Mouse (Mus musculus) liver, embryonic 14.5 days (tissue): ENCODE data around the gene Ly6g. TPM values are rescaled to one million over a fixed set of nuclear protein-coding genes. Genes with fewer than 3 reads are reported as not detected.
"Not testable (repeated sequence)": the region's sequence is repeated elsewhere in the genome, so short reads cannot be mapped to it uniquely, and the experiment has no call there.

ENCODE experiments used
- ATAC-seq: fragments of 200-750 bp; cut with Nextera tagmentation; 2 replicates; pipeline ENCODE4 v1.8.0; 2017; ENCODE audit warnings: moderate number of reproducible peaks, mild to moderate bottlenecking, moderate library complexity; ENCODE audit not compliant: insufficient read depth
- DNase-seq, 3 experiments: peaks; one replicate each; pipeline ENCODE4 v3.0.0-alpha.2; 2012 to 2013; ENCODE audit warnings: low read depth in 3 of 3, low spot score in 3 of 3
- H3K27ac ChIP-seq: fragments of 300-500 bp; sonication (generic); 2 replicates; pipeline ENCODE4 v1.5.1; 2014; ENCODE audit warnings: moderate library complexity, mild to moderate bottlenecking, control low read depth, inconsistent platforms
- H3K27me3 ChIP-seq: fragments of 300-500 bp; sonication (generic); 2 replicates; pipeline ENCODE4 v1.6.1; 2014; ENCODE audit warnings: mild to moderate bottlenecking, low read length, moderate library complexity; ENCODE audit not compliant: control insufficient read depth, insufficient read depth
- H3K36me3 ChIP-seq: fragments of 300-500 bp; sonication (generic); replicated peaks from 2 replicates; pipeline ENCODE4 v1.6.1; 2014; ENCODE audit warnings: low read depth; ENCODE audit not compliant: control insufficient read depth, insufficient read depth
- H3K4me1 ChIP-seq, 2 experiments: fragments of 200-500 bp in 1 of 2; fragments of 300-500 bp in 1 of 2; sonication (generic) in 1 of 2; replicated peaks; 2 replicates each; pipeline ENCODE4 v1.6.1; 2012 to 2014; ENCODE audit warnings: antibody characterized with exemption in 1 of 2, inconsistent platforms in 1 of 2, low read length in 1 of 2; ENCODE audit not compliant: control insufficient read depth in 2 of 2, insufficient read depth in 2 of 2
- H3K4me2 ChIP-seq: fragments of 300-500 bp; sonication (generic); 2 replicates; pipeline ENCODE4 v1.6.1; 2014; ENCODE audit warnings: low read depth, mild to moderate bottlenecking, control low read depth, moderate library complexity
- H3K4me3 ChIP-seq, 2 experiments: fragments of 200-500 bp in 1 of 2; fragments of 300-500 bp in 1 of 2; sonication (generic) in 1 of 2; 2 replicates each; pipeline ENCODE4 v1.5.1; 2012 to 2014; ENCODE audit warnings: low read depth in 2 of 2, low read length in 2 of 2, mild to moderate bottlenecking in 2 of 2, control low read depth in 1 of 2, inconsistent platforms in 1 of 2, moderate library complexity in 1 of 2; ENCODE audit not compliant: insufficient read depth in 1 of 2
- H3K9ac ChIP-seq: fragments of 300-500 bp; sonication (generic); replicated peaks from 2 replicates; pipeline ENCODE4 v1.6.1; 2014; ENCODE audit warnings: mild to moderate bottlenecking, control low read depth, moderate library complexity
- H3K9me3 ChIP-seq: fragments of 300-500 bp; sonication (generic); 2 replicates; pipeline ENCODE4 v1.6.1; 2016; ENCODE audit warnings: low read length, mixed read lengths; ENCODE audit not compliant: control insufficient read depth
- CTCF ChIP-seq: IDR thresholded peaks from 2 replicates; pipeline ENCODE4 v1.5.1; 2016; ENCODE audit warnings: antibody characterized with exemption, low read depth, control low read depth
- EP300 ChIP-seq: IDR thresholded peaks from 2 replicates; pipeline ENCODE4 v1.6.1; 2016; ENCODE audit warnings: antibody characterized with exemption, low read depth
- WGBS: fragments of 180-500 bp; shearing (Covaris S2); extraction: QIAGEN DNeasy Blood & Tissue Kit; methylation state at CpG from one replicate; pipeline ENCODE4 v1.1.7; 2014; ENCODE audit not compliant: insufficient replicate concordance; 5-methylcytosine and 5-hydroxymethylcytosine counted together
- polyA plus RNA-seq, 2 experiments: library from polyadenylated mRNA; depleted of rRNA in 1 of 2; stranded (reverse) in 1 of 2; unstranded in 1 of 2; fragments of >200 nt; fragmentation: Nextera tagmentation in 1 of 2; extraction: Ambion mirVana in 1 of 2; gene quantifications; 2 replicates each; pipeline versions ENCODE4 v1.2.1 to v1.2.3; 2012 to 2014

Gene Ly6g
- polyA plus RNA-seq, 2 experiments: 0.30 to 0.74 TPM

DNA sequence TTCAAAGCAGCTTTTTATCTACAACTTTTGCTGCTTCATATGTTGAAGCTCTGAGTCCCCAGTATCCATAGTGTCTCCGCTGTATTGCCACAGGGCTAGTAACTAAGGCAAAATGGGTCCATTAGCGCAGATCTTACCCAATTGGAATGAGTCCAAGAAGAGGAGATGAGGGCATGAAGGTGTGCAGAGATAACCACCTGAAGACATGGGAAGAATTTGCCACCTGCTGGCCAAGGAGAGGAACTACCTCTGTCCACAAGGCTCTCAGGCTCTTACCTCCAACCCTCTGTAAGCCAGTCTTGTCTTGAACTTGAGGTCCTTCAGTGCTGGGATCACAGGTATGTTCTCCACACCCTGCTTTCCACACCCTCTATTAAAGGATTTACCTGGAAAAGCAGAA is 34.1 kb downstream of the Ly6g start:
- no peak for ATAC-seq
- H3K27ac ChIP-seq: no peak overlapping the region
- no peaks in the 10 kb centered on the region for H3K36me3 ChIP-seq
- no peak overlapping the region for H3K4me3 ChIP-seq
- H3K4me1 ChIP-seq: no peaks in the 10 kb centered on the region
- no peak for DNase-seq
- no peak overlapping the region for H3K4me2 ChIP-seq
- no peaks in the 10 kb centered on the region for H3K9me3 ChIP-seq
- TF ChIP-seq CTCF (peak; percentile 74), EP300 (no peak)
- 54% methylated on average over 2 of the region's 2 CpGs for WGBS
- no peaks in the 10 kb centered on the region for H3K27me3 ChIP-seq
- H3K9ac ChIP-seq: no peak overlapping the region

DNA sequence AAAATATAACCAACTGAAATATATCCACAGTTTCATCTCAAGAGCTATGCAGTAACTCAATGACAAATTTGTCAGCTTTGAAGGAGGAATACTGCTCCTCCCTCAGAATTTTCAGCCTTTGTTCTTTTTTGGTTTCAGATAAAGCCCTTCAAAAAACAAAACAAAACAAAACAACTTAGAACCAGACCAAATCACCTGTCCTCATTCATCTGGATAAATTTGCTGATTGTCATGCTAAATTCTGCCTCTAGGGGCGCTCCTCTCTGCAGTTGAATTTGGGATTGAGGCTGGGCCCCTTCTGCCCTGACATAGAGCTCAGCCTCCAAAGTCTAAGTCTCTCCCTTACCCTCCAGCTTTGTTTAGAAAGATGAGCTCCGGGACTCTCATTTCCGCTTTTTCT is 35.5 kb downstream of the Ly6g start:
- not testable (repeated sequence) for DNase-seq, H3K36me3 ChIP-seq, H3K27ac ChIP-seq, H3K9me3 ChIP-seq, H3K9ac ChIP-seq, H3K27me3 ChIP-seq, H3K4me1 ChIP-seq, ATAC-seq, H3K4me2 ChIP-seq, H3K4me3 ChIP-seq
- TF ChIP-seq CTCF: peak; percentile 39; the same call in 1 of the 2 replicates
- WGBS: 0% methylated on average over 1 of the region's 3 CpGs

Other genes with a start within 250 kb of the Ly6g start
- not detected in 2 replicates for gene Ly6i, start 171.8 kb upstream of the Ly6g start, polyA plus RNA-seq (2012; rRNA removed)
- gene Ly6i, start 171.8 kb upstream of the Ly6g start, polyA plus RNA-seq (2014; fragmentation: Nextera tagmentation; extraction: Ambion mirVana): 0.24 TPM in 1 of 2 replicates, not detected in the other
- gene Ly6a, start 157.2 kb upstream of the Ly6g start, polyA plus RNA-seq (2012; rRNA removed): 1.6 and 1.7 TPM in 2 replicates
- gene Ly6a, start 157.2 kb upstream of the Ly6g start, polyA plus RNA-seq (2014; fragmentation: Nextera tagmentation; extraction: Ambion mirVana): 3.6 and 4.0 TPM in 2 replicates
- 0.11 and 0.17 TPM in 2 replicates for gene Ly6c1, start 106.4 kb upstream of the Ly6g start, polyA plus RNA-seq (2012; rRNA removed)
- gene Ly6c1, start 106.4 kb upstream of the Ly6g start, polyA plus RNA-seq (2014; fragmentation: Nextera tagmentation; extraction: Ambion mirVana): 0.28 TPM in 1 of 2 replicates, not detected in the other
- 21.6 and 23.6 TPM in 2 replicates for gene Ly6c2, start 43.3 kb upstream of the Ly6g start, polyA plus RNA-seq (2012; rRNA removed)
- gene Ly6c2, start 43.3 kb upstream of the Ly6g start, polyA plus RNA-seq (2014; fragmentation: Nextera tagmentation; extraction: Ambion mirVana): 29.8 and 43.1 TPM in 2 replicates
- gene BC025446, start 61.1 kb downstream of the Ly6g start, polyA plus RNA-seq (2012; rRNA removed): 2.9 and 3.0 TPM in 2 replicates
- 3.9 and 5.7 TPM in 2 replicates for gene BC025446, start 61.1 kb downstream of the Ly6g start, polyA plus RNA-seq (2014; fragmentation: Nextera tagmentation; extraction: Ambion mirVana)
- 0.05 TPM in 1 of 2 replicates, not detected in the other for gene Ly6f, start 113.2 kb downstream of the Ly6g start, polyA plus RNA-seq (2012; rRNA removed)
- gene Ly6f, start 113.2 kb downstream of the Ly6g start, polyA plus RNA-seq (2014; fragmentation: Nextera tagmentation; extraction: Ambion mirVana): not detected in 2 replicates